Mouse (Mus musculus): Measurements from ENCODE around the gene Chaf1a. TPM values are rescaled to one million over a fixed set of nuclear protein-coding genes. Genes with fewer than 3 reads are reported as not detected.
"Not testable (repeated sequence)": the region's sequence is repeated elsewhere in the genome, so short reads cannot be mapped to it uniquely, and the experiment has no call there.

Chaf1a gene
- polyA plus RNA-seq, 1 experiment from 2014 or later, result 32.0 TPM

GRCm38 (mm10) chr17:56039345-56039744, 894 bp upstream of the Chaf1a start:
- DNase-seq (ENCODE audit: low spot score), result no peak

GRCm38 (mm10) chr17:56040857-56041163, 571 bp downstream of the Chaf1a start:
- H3K27me3 ChIP-seq (replicated peaks; ENCODE audit: control insufficient read depth, insufficient read depth, low read length), result no peaks in the 10 kb centered on the region
- H3K9ac ChIP-seq (ENCODE audit: low read depth, low read length), result peak overlapping the region; percentile 82
- peaks cover 16% of the 10 kb centered on the region for H3K36me3 ChIP-seq (ENCODE audit: control insufficient read depth, insufficient read depth, low read length)
- H3K27ac ChIP-seq (ENCODE audit: low read depth, low read length), result peak overlapping the region; percentile 88
- DNase-seq (ENCODE audit: low spot score), result no peak
- no peaks in the 10 kb centered on the region for H3K9me3 ChIP-seq (ENCODE audit: control insufficient read depth, low read length)
- no peak for ATAC-seq (replicated peaks; ENCODE audit: low FRiP score)
- peak overlapping the region; percentile 72 for H3K4me3 ChIP-seq (ENCODE audit: low read depth, low read length)
- H3K4me2 ChIP-seq, result peak overlapping the region; percentile 95
- 1% methylated on average over 12 of the region's 12 CpGs for WGBS
- H3K4me1 ChIP-seq (replicated peaks; ENCODE audit: control insufficient read depth, insufficient read depth, low read length), result peaks cover 12% of the 10 kb centered on the region

More at GRCm38 (mm10) chr17:56039345-56039744, 894 bp upstream of the Chaf1a start:
- no peaks in the 10 kb centered on the region for H3K27me3 ChIP-seq (replicated peaks; ENCODE audit: control insufficient read depth, insufficient read depth, low read length)
- no peak for ATAC-seq (replicated peaks; ENCODE audit: low FRiP score)
- 71% methylated on average over 4 of the region's 4 CpGs for WGBS
- H3K4me1 ChIP-seq (replicated peaks; ENCODE audit: control insufficient read depth, insufficient read depth, low read length), result peaks cover 25% of the 10 kb centered on the region
- H3K9me3 ChIP-seq (ENCODE audit: control insufficient read depth, low read length), result no peaks in the 10 kb centered on the region
- H3K4me3 ChIP-seq (ENCODE audit: low read depth, low read length), result peak overlapping the region; percentile 72
- no peak overlapping the region for H3K9ac ChIP-seq (ENCODE audit: low read depth, low read length)
- peak overlapping the region; percentile 63 for H3K4me2 ChIP-seq
- peak overlapping the region; percentile 70; the same call in 1 of the 2 replicates for H3K27ac ChIP-seq (ENCODE audit: low read depth, low read length)
- H3K36me3 ChIP-seq (ENCODE audit: control insufficient read depth, insufficient read depth, low read length), result peaks cover 6% of the 10 kb centered on the region

GRCm38 (mm10) chr17:56051369-56051768, 11.1 kb downstream of the Chaf1a start:
- Histone ChIP-seq H3K9me3 (ENCODE audit: control insufficient read depth, low read length) (no peaks in the 10 kb centered on the region), H3K4me1 (replicated peaks; ENCODE audit: control insufficient read depth, insufficient read depth, low read length) (no peaks in the 10 kb centered on the region), H3K36me3 (ENCODE audit: control insufficient read depth, insufficient read depth, low read length) (peaks cover 44% of the 10 kb centered on the region), H3K9ac (ENCODE audit: low read depth, low read length) (no peak overlapping the region), H3K4me2 (no peak overlapping the region), H3K27ac (ENCODE audit: low read depth, low read length) (no peak overlapping the region), H3K27me3 (replicated peaks; ENCODE audit: control insufficient read depth, insufficient read depth, low read length) (no peaks in the 10 kb centered on the region), H3K4me3 (ENCODE audit: low read depth, low read length) (no peak overlapping the region)
- DNase-seq (ENCODE audit: low spot score) (no peak), ATAC-seq (replicated peaks; ENCODE audit: low FRiP score) (no peak)
- 90% methylated on average over 5 of the region's 5 CpGs for WGBS

- H3K36me3 ChIP-seq (ENCODE audit: control insufficient read depth, insufficient read depth, low read length), result peaks cover 55% of the 10 kb centered on the region
- no peaks in the 10 kb centered on the region for H3K9me3 ChIP-seq (ENCODE audit: control insufficient read depth, low read length)
- DNase-seq (ENCODE audit: low spot score) (no peak), ATAC-seq (replicated peaks; ENCODE audit: low FRiP score) (no peak)
- no peaks in the 10 kb centered on the region for H3K4me1 ChIP-seq (replicated peaks; ENCODE audit: control insufficient read depth, insufficient read depth, low read length)
- H3K9ac ChIP-seq (ENCODE audit: low read depth, low read length), result no peak overlapping the region
- no peak overlapping the region for H3K27ac ChIP-seq (ENCODE audit: low read depth, low read length)
- no peak overlapping the region for H3K4me3 ChIP-seq (ENCODE audit: low read depth, low read length)
- no peak overlapping the region for H3K4me2 ChIP-seq
- no peaks in the 10 kb centered on the region for H3K27me3 ChIP-seq (replicated peaks; ENCODE audit: control insufficient read depth, insufficient read depth, low read length)
Observed at GRCm38 (mm10) chr17:56054938-56055337, 14.7 kb downstream of the Chaf1a start.

- H3K4me2 ChIP-seq, result no peak overlapping the region
- no peak overlapping the region for H3K4me3 ChIP-seq (ENCODE audit: low read depth, low read length)
- H3K9me3 ChIP-seq (ENCODE audit: control insufficient read depth, low read length), result no peaks in the 10 kb centered on the region
- no peak overlapping the region for H3K27ac ChIP-seq (ENCODE audit: low read depth, low read length)
- ATAC-seq (replicated peaks; ENCODE audit: low FRiP score) (no peak), DNase-seq (ENCODE audit: low spot score) (no peak)
- 70% methylated on average over 4 of the region's 4 CpGs for WGBS
- no peak overlapping the region for H3K9ac ChIP-seq (ENCODE audit: low read depth, low read length)
- peaks cover 62% of the 10 kb centered on the region for H3K36me3 ChIP-seq (ENCODE audit: control insufficient read depth, insufficient read depth, low read length)
- no peaks in the 10 kb centered on the region for H3K4me1 ChIP-seq (replicated peaks; ENCODE audit: control insufficient read depth, insufficient read depth, low read length)
- no peaks in the 10 kb centered on the region for H3K27me3 ChIP-seq (replicated peaks; ENCODE audit: control insufficient read depth, insufficient read depth, low read length)
Observed at GRCm38 (mm10) chr17:56055945-56056678, 15.9 kb downstream of the Chaf1a start.

- Histone ChIP-seq H3K36me3 (ENCODE audit: control insufficient read depth, insufficient read depth, low read length) (peaks cover 66% of the 10 kb centered on the region), H3K9me3 (ENCODE audit: control insufficient read depth, low read length) (no peaks in the 10 kb centered on the region), H3K4me2 (no peak overlapping the region), H3K27ac (ENCODE audit: low read depth, low read length) (no peak overlapping the region), H3K4me1 (replicated peaks; ENCODE audit: control insufficient read depth, insufficient read depth, low read length) (no peaks in the 10 kb centered on the region), H3K27me3 (replicated peaks; ENCODE audit: control insufficient read depth, insufficient read depth, low read length) (no peaks in the 10 kb centered on the region), H3K4me3 (ENCODE audit: low read depth, low read length) (no peak overlapping the region), H3K9ac (ENCODE audit: low read depth, low read length) (no peak overlapping the region)
- 91% methylated on average over 11 of the region's 11 CpGs for WGBS
- ATAC-seq (replicated peaks; ENCODE audit: low FRiP score) (no peak), DNase-seq (ENCODE audit: low spot score) (no peak)
Observed at GRCm38 (mm10) chr17:56057381-56058120, 17.3 kb downstream of the Chaf1a start.

- ATAC-seq (replicated peaks; ENCODE audit: low FRiP score), result no peak
- Histone ChIP-seq H3K36me3 (ENCODE audit: control insufficient read depth, insufficient read depth, low read length) (peaks cover 87% of the 10 kb centered on the region), H3K9me3 (ENCODE audit: control insufficient read depth, low read length) (no peaks in the 10 kb centered on the region)
Observed at GRCm38 (mm10) chr17:56062081-56062480, 21.8 kb downstream of the Chaf1a start.

GRCm38 (mm10) chr17:56065715-56066114, 25.5 kb downstream of the Chaf1a start:
- not testable (repeated sequence) for H3K9ac ChIP-seq (ENCODE audit: low read depth, low read length); H3K4me1 ChIP-seq (replicated peaks; ENCODE audit: control insufficient read depth, insufficient read depth, low read length); H3K9me3 ChIP-seq (ENCODE audit: control insufficient read depth, low read length); H3K27ac ChIP-seq (ENCODE audit: low read depth, low read length); H3K4me2 ChIP-seq; ATAC-seq (replicated peaks; ENCODE audit: low FRiP score); H3K27me3 ChIP-seq (replicated peaks; ENCODE audit: control insufficient read depth, insufficient read depth, low read length); H3K4me3 ChIP-seq (ENCODE audit: low read depth, low read length); DNase-seq (ENCODE audit: low spot score)
- WGBS, result 86% methylated on average over 6 of the region's 6 CpGs
- H3K36me3 ChIP-seq (ENCODE audit: control insufficient read depth, insufficient read depth, low read length), result peaks cover 90% of the 10 kb centered on the region

More at GRCm38 (mm10) chr17:56062081-56062480, 21.8 kb downstream of the Chaf1a start:
- H3K27ac ChIP-seq (ENCODE audit: low read depth, low read length), result no peak overlapping the region
- no peaks in the 10 kb centered on the region for H3K27me3 ChIP-seq (replicated peaks; ENCODE audit: control insufficient read depth, insufficient read depth, low read length)
- WGBS, result 91% methylated on average over 7 of the region's 7 CpGs
- H3K4me3 ChIP-seq (ENCODE audit: low read depth, low read length), result no peak overlapping the region
- no peaks in the 10 kb centered on the region for H3K4me1 ChIP-seq (replicated peaks; ENCODE audit: control insufficient read depth, insufficient read depth, low read length)
- no peak overlapping the region for H3K4me2 ChIP-seq
- H3K9ac ChIP-seq (ENCODE audit: low read depth, low read length), result no peak overlapping the region
- no peak for DNase-seq (ENCODE audit: low spot score)

- H3K4me1 ChIP-seq (replicated peaks; ENCODE audit: control insufficient read depth, insufficient read depth, low read length), result no peaks in the 10 kb centered on the region
- DNase-seq (ENCODE audit: low spot score) (no peak), ATAC-seq (replicated peaks; ENCODE audit: low FRiP score) (no peak)
- H3K27me3 ChIP-seq (replicated peaks; ENCODE audit: control insufficient read depth, insufficient read depth, low read length), result no peaks in the 10 kb centered on the region
- H3K4me2 ChIP-seq, result no peak overlapping the region
- H3K36me3 ChIP-seq (ENCODE audit: control insufficient read depth, insufficient read depth, low read length), result peaks cover 85% of the 10 kb centered on the region
- H3K27ac ChIP-seq (ENCODE audit: low read depth, low read length), result no peak overlapping the region
- no peak overlapping the region for H3K4me3 ChIP-seq (ENCODE audit: low read depth, low read length)
- no peaks in the 10 kb centered on the region for H3K9me3 ChIP-seq (ENCODE audit: control insufficient read depth, low read length)
- H3K9ac ChIP-seq (ENCODE audit: low read depth, low read length), result no peak overlapping the region
Observed at GRCm38 (mm10) chr17:56066451-56066850, 26.2 kb downstream of the Chaf1a start.
